Mouse (Mus musculus) liver, embryonic 14 days (tissue): ENCODE results near the gene Tpra1. TPM values are rescaled to one million over a fixed set of nuclear protein-coding genes. Genes with fewer than 3 reads are reported as not detected.

Experiments used
- polyA plus RNA-seq: library from polyadenylated mRNA; depleted of rRNA; stranded (reverse); fragments of >200 nt; gene quantifications from 2 replicates; pipeline ENCODE4 v1.2.3, GENCODE M21; 2012; rRNA removed

Tpra1 gene
- 38.9 and 48.6 TPM in 2 replicates for polyA plus RNA-seq

DNA sequence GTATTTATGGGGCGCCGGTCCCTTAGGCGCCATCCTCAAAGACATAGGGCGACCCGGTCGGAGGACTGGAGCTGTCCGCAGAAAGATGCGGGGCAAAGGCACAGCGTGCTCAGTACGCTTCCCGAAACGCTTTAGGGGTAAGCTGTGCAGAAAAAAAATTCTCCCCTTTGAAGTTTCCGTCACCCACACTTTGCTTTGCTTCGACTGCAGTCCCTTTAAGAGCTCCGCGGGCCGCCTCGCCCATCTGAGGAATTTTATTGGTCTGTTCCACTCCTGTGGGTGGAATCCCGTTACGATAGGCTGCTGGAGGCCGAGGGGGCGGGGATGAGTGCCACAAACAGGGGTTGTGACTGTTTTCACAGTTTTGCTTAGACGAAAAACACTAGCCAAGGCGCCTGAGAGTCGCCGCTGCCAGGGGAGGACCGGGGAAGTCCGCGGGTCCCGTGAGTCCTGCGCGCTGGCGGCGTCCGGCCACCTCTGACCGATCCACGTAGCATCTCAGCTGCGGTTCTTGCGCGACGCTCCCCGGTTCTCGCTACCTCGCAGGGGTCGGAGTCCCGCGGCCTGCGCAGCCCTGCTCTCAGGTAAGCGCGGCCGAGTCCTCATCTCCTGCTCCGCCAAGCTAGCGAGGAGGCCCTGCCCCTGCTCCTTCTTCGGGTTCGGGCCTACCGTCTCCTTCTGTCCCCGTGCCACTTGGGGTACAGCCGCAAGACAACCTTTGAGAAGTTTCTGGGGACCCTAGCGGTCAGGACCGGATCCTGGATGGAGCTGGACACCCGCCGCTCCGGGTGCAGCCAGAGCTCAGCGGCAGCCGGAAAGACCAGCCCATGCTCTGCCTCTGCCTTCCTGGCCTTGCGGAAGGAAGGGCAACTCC lies at the start of gene Tpra1:
Tpra1 (plus strand) TSS at position 305 of the 874 bp plus-strand sequence.

DNA sequence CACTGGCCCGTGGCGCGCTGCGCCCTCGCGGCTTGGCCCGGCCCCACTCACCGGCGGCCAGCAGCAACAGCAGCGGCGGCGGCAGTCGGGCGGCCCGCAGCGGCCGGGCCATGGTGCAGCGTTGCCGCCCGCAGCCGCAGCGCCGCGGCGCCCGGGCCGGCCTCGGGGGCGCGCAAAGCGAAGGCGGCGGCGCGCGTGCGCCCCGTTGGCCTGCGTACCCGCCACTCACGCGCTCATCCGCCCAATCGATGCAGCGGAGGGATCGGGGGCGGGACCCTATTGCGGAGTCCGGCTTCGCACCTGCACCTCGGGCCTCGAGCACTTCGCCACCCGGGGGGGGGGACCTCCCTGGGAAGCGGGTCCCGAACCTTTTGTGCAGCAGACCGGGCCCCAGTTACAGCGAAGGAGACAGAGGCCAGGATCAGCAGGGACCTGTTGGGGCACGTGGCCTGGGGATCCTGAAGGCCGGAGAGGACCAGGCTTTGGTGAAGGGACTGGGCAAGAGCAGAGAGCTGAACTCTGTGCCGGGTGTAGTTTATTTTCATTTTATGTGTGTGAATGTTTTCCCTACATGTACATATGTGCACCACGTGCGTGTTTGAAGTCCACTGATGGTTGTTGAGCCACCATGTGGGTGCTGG lies 27.1 kb upstream of the Tpra1 start, which contains the start of gene Podxl2:
Podxl2 (minus strand) TSS at position 177 of the 641 bp plus-strand sequence.

DNA sequence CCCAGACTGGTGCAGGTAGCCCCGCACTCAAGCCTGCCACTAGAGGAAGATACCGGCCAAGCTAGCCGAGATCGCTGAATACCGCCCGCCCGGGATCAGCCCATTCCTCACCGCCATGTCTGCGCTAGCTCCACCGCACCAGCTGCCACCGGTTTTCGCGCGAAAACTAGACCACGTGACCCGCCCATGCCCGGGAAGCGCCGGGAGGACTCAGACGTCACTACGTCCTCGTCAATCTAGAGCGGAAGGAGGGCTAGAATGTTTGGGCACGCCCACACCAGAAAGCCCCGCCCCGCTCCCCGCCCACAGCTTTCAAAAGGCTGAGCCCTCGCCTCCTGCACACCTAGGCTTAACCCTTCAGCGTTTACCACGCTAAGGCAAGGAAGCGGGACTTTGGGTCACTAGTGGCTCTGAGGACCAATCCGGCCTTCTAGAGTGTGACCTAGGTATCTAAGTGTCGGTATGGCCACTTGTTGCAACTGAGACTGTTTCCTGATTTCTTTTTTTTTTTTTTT lies 3.5 kb upstream of the Tpra1 start, which contains the start of gene Mcm2:
Mcm2 (minus strand) TSS at position 247 of the 515 bp plus-strand sequence.

Other genes starting within 250 kb of the Tpra1 start
- gene Mgll, start 177.8 kb upstream of the Tpra1 start, polyA plus RNA-seq, result 13.7 and 17.0 TPM in 2 replicates
- gene Abtb1, start 60.3 kb upstream of the Tpra1 start, polyA plus RNA-seq, result 36.4 and 39.9 TPM in 2 replicates
- 1.2 and 2.6 TPM in 2 replicates for gene Podxl2, start 27.2 kb upstream of the Tpra1 start, polyA plus RNA-seq
- gene Mcm2, start 3.5 kb upstream of the Tpra1 start, polyA plus RNA-seq, result 107 and 118 TPM in 2 replicates